Mouse (Mus musculus) lung, embryonic 15.5 days (tissue): ENCODE measurements around the gene Slc16a2. TPM values are rescaled to one million over a fixed set of nuclear protein-coding genes. Genes with fewer than 3 reads are reported as not detected.

Experiments
- ATAC-seq: fragments of 200-750 bp; cut with Nextera tagmentation; 2 replicates; pipeline ENCODE4 v1.8.0; 2017; ENCODE audit warnings: moderate number of reproducible peaks, borderline replicate concordance; ENCODE audit not compliant: low FRiP score, low TSS enrichment; ENCODE audit errors: extremely low read depth
- H3K27ac ChIP-seq: fragments of 300-500 bp; sonication (generic); 2 replicates; pipeline ENCODE4 v1.5.1; 2015; ENCODE audit warnings: moderate library complexity, mild to moderate bottlenecking, inconsistent platforms
- H3K27me3 ChIP-seq: fragments of 300-500 bp; sonication (generic); 2 replicates; pipeline ENCODE4 v1.6.1; 2015; ENCODE audit warnings: inconsistent platforms
- H3K36me3 ChIP-seq: fragments of 300-500 bp; sonication (generic); 2 replicates; pipeline ENCODE4 v1.6.1; 2015; ENCODE audit warnings: inconsistent platforms
- H3K4me1 ChIP-seq: fragments of 300-500 bp; sonication (generic); 2 replicates; pipeline ENCODE4 v1.6.1; 2015; ENCODE audit warnings: inconsistent platforms
- H3K4me2 ChIP-seq: fragments of 300-500 bp; sonication (generic); 2 replicates; pipeline ENCODE4 v1.6.1; 2015; ENCODE audit warnings: inconsistent platforms, mild to moderate bottlenecking, moderate library complexity
- H3K4me3 ChIP-seq: fragments of 300-500 bp; sonication (generic); 2 replicates; pipeline ENCODE4 v1.5.1; 2015; ENCODE audit warnings: mild to moderate bottlenecking, inconsistent platforms
- H3K9ac ChIP-seq: fragments of 300-500 bp; sonication (generic); 2 replicates; pipeline ENCODE4 v1.6.1; 2015; ENCODE audit warnings: inconsistent platforms
- H3K9me3 ChIP-seq: fragments of 300-500 bp; sonication (generic); 2 replicates; pipeline ENCODE4 v1.6.1; 2016; ENCODE audit warnings: inconsistent platforms
- WGBS: fragments of 180-500 bp; shearing (Covaris S2); methylation state at CpG from one replicate; pipeline ENCODE4 v1.1.7; 2015; 5-methylcytosine and 5-hydroxymethylcytosine counted together
- polyA plus RNA-seq: library from polyadenylated mRNA; unstranded; fragments of >200 nt; fragmentation: Nextera tagmentation; extraction: Ambion mirVana; gene quantifications from 2 replicates; pipeline ENCODE4 v1.2.1, GENCODE M21; 2015

Gene Slc16a2
- polyA plus RNA-seq, 1 experiment from 2014 or later = 15.8 TPM

DNA sequence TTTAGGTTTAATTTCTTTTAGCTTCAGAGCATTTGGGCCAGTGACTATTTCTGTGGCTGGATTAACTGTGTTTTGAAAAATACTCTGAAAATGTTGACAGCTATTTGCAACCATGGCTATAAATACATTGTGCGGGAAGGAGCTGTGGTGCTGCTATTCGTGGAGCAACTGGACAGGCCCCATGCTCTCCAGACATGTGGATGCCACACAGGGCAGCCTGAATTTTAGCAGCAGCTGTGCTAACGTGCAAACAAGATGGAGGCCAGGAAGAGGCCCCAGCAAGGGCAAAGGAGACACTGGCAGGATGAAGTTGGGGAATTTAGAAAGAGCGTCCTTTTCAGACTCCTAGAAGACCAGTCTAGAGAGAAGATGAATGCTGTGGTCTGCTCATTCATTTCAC, 15.4 kb downstream of the Slc16a2 start:
- Histone ChIP-seq H3K4me2 (no peak overlapping the region), H3K36me3 (no peaks in the 10 kb centered on the region), H3K9me3 (no peaks in the 10 kb centered on the region), H3K4me3 (no peak overlapping the region), H3K9ac (no peak overlapping the region), H3K27ac (no peak overlapping the region), H3K4me1 (no peaks in the 10 kb centered on the region), H3K27me3 (peaks cover 36% of the 10 kb centered on the region)
- WGBS = 40% methylated on average over 4 of the region's 4 CpGs
- no peak for ATAC-seq

GRCm38 (mm10) chrX:103796961-103797360, 24.8 kb downstream of the Slc16a2 start:
- H3K27ac ChIP-seq = no peak overlapping the region
- H3K27me3 ChIP-seq = peaks cover 42% of the 10 kb centered on the region; the same call in 1 of the 2 replicates
- no peaks in the 10 kb centered on the region for H3K36me3 ChIP-seq
- 92% methylated on average over 1 of the region's 1 CpGs for WGBS
- no peak overlapping the region for H3K9ac ChIP-seq
- no peak overlapping the region for H3K4me2 ChIP-seq
- ATAC-seq = no peak
- H3K4me3 ChIP-seq = no peak overlapping the region
- no peaks in the 10 kb centered on the region for H3K9me3 ChIP-seq
- no peaks in the 10 kb centered on the region for H3K4me1 ChIP-seq

DNA sequence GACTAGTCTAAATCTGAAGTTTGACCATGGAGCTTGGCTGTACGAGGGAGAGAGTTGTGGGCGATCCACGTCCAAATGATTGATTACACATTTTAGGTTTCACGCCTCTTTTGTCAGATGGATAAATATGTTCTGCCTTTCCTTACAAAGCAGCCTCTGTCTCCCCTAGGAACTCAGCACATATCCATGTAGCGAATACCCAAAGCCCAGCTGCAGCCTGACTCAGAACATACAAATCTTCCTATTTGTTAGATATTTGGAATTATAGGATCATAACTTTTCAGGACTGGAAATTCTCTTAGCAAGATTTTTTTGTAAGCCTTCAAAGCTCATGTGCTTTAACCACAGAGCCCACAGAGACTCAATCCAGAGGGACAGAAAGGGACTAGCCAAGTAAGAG, 26.3 kb downstream of the Slc16a2 start:
- WGBS = 74% methylated on average over 5 of the region's 5 CpGs
- ATAC-seq = no peak
- H3K4me2 ChIP-seq = no peak overlapping the region

DNA sequence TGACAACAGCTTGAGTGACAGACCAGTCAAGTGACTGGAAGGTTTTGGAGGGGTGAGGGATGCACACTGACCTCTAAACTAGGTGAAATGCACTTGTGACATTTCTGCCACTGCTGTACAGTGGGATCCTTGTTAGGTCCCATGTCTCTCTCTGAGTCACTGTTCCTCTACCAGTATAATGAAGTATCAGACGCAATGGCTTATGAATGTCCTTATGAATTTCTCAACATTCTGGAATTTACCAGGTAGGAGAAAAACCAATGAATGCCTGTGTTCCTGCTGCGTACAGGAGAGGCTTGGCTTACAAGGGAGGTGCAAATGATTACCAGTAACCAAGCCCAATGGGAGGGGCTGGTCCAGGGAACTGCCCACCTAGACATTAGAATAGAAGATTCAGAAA, 30.5 kb downstream of the Slc16a2 start:
- no peak overlapping the region for H3K4me3 ChIP-seq
- no peaks in the 10 kb centered on the region for H3K9me3 ChIP-seq
- no peak overlapping the region for H3K4me2 ChIP-seq
- H3K9ac ChIP-seq = no peak overlapping the region
- no peaks in the 10 kb centered on the region for H3K36me3 ChIP-seq
- ATAC-seq = no peak
- peaks cover 39% of the 10 kb centered on the region for H3K27me3 ChIP-seq
- no peak overlapping the region for H3K27ac ChIP-seq
- 78% methylated on average over 2 of the region's 2 CpGs for WGBS
- H3K4me1 ChIP-seq = no peaks in the 10 kb centered on the region

More for the DNA sequence above, 26.3 kb downstream of the Slc16a2 start:
- no peaks in the 10 kb centered on the region for H3K9me3 ChIP-seq
- H3K4me3 ChIP-seq = no peak overlapping the region
- H3K27me3 ChIP-seq = peaks cover 49% of the 10 kb centered on the region; the same call in 1 of the 2 replicates
- H3K36me3 ChIP-seq = no peaks in the 10 kb centered on the region
- H3K27ac ChIP-seq = no peak overlapping the region
- no peaks in the 10 kb centered on the region for H3K4me1 ChIP-seq
- no peak overlapping the region for H3K9ac ChIP-seq

- Histone ChIP-seq H3K4me2 (no peak overlapping the region), H3K4me3 (no peak overlapping the region), H3K27me3 (peaks cover 24% of the 10 kb centered on the region), H3K9me3 (no peaks in the 10 kb centered on the region), H3K4me1 (no peaks in the 10 kb centered on the region), H3K9ac (no peak overlapping the region), H3K36me3 (no peaks in the 10 kb centered on the region), H3K27ac (no peak overlapping the region)
- WGBS = 67% methylated on average over 2 of the region's 2 CpGs
- ATAC-seq = no peak
These were observed 36.1 kb downstream of the Slc16a2 start for GRCm38 (mm10) chrX:103785681-103786080.

DNA sequence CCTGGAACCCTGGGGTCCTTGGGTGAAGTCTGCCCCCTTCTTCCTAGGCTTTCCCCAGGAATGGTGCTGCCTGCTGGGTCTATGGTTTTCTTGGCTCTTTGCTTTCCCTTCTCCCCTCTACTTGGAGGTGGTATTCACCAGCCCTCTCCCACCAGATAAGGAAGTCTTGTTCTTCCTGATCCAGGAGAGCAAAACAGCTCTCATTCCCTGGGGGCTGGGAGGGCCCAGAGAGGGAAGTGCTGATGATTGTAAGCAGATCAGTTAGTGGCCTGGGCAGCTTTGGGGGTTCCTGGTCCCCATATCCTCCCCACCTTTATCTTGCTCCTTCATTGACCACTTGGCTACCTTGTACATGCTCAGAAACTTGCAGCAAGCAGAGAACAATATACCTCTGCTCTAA, 45.4 kb downstream of the Slc16a2 start:
- no peak overlapping the region for H3K4me2 ChIP-seq
- no peak overlapping the region for H3K9ac ChIP-seq
- peaks cover 29% of the 10 kb centered on the region for H3K27me3 ChIP-seq
- H3K9me3 ChIP-seq = no peaks in the 10 kb centered on the region
- H3K27ac ChIP-seq = no peak overlapping the region
- H3K4me1 ChIP-seq = no peaks in the 10 kb centered on the region
- no peaks in the 10 kb centered on the region for H3K36me3 ChIP-seq
- no peak for ATAC-seq
- no peak overlapping the region for H3K4me3 ChIP-seq

GRCm38 (mm10) chrX:103746197-103746596, 75.6 kb downstream of the Slc16a2 start:
- Histone ChIP-seq H3K4me2 (no peak overlapping the region), H3K4me1 (no peaks in the 10 kb centered on the region), H3K27ac (no peak overlapping the region), H3K4me3 (no peak overlapping the region), H3K9ac (no peak overlapping the region), H3K27me3 (peaks cover 20% of the 10 kb centered on the region; the same call in 1 of the 2 replicates), H3K9me3 (no peaks in the 10 kb centered on the region), H3K36me3 (no peaks in the 10 kb centered on the region)
- 83% methylated on average over 1 of the region's 1 CpGs for WGBS
- no peak for ATAC-seq

DNA sequence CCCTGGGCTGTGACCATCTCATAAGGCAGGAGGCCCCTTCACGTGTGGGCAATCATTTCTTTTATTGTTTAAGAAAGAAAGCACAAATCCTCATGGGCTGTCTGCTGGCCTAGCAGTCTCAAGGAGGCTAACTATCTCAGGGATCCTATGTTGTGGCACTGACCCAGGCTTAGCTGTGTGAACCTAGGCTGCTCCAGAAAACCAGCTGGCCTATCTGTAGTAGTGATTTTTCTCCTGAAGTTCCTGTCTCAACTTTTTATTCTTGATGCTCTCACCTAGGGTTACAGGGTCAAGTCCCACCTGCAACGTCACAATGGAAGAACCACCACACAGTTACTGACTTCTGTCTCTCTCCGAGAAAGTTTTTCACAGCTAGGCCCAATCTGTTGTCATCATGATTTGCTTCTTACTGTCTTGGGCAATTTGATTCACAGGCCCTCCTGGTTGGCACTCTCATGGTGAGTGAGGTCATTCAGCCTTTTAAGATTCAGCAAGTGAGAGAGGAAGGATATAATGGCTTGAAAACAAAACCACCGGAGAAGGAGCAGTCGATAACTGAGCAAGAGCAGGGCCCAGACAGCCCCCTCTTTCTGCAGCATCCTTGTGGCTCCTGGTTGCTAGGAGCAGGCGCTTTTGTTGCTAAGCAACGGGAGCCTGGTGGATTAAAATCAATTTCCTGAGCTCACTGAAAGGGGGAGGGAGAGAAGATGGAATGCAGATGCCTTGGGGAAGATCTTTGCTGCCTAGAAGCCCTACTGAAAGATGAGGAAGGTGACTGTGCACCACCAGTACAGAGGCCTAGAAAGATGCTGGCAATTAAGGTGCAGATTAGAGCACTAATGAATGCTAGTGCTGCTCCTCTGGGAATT, 77.4 kb downstream of the Slc16a2 start:
- ATAC-seq = no peak
- Histone ChIP-seq H3K4me2 (no peak overlapping the region), H3K4me1 (no peaks in the 10 kb centered on the region), H3K4me3 (no peak overlapping the region), H3K9ac (no peak overlapping the region), H3K27me3 (peaks cover 36% of the 10 kb centered on the region; the same call in 1 of the 2 replicates), H3K27ac (no peak overlapping the region), H3K9me3 (no peaks in the 10 kb centered on the region), H3K36me3 (no peaks in the 10 kb centered on the region)
- WGBS = 54% methylated on average over 7 of the region's 7 CpGs

GRCm38 (mm10) chrX:103742057-103742315, 79.8 kb downstream of the Slc16a2 start:
- H3K27me3 ChIP-seq = peaks cover 48% of the 10 kb centered on the region

GRCm38 (mm10) chrX:103741215-103742056, 80.3 kb downstream of the Slc16a2 start:
- 38% methylated on average over 7 of the region's 13 CpGs for WGBS
- Histone ChIP-seq H3K9ac (no peak overlapping the region), H3K36me3 (no peaks in the 10 kb centered on the region), H3K4me2 (no peak overlapping the region), H3K4me1 (no peaks in the 10 kb centered on the region), H3K27ac (peak overlapping the region; percentile 33; the same call in 1 of the 2 replicates), H3K4me3 (no peak overlapping the region), H3K27me3 (peaks cover 44% of the 10 kb centered on the region), H3K9me3 (no peaks in the 10 kb centered on the region)
- ATAC-seq = no peak

More at GRCm38 (mm10) chrX:103742057-103742315, 79.8 kb downstream of the Slc16a2 start:
- Histone ChIP-seq H3K4me2 (no peak overlapping the region), H3K4me1 (no peaks in the 10 kb centered on the region), H3K4me3 (no peak overlapping the region), H3K27ac (peak overlapping the region; percentile 33; the same call in 1 of the 2 replicates), H3K9me3 (no peaks in the 10 kb centered on the region), H3K9ac (no peak overlapping the region), H3K36me3 (no peaks in the 10 kb centered on the region)
- ATAC-seq = no peak
- WGBS = 79% methylated on average over 2 of the region's 2 CpGs

DNA sequence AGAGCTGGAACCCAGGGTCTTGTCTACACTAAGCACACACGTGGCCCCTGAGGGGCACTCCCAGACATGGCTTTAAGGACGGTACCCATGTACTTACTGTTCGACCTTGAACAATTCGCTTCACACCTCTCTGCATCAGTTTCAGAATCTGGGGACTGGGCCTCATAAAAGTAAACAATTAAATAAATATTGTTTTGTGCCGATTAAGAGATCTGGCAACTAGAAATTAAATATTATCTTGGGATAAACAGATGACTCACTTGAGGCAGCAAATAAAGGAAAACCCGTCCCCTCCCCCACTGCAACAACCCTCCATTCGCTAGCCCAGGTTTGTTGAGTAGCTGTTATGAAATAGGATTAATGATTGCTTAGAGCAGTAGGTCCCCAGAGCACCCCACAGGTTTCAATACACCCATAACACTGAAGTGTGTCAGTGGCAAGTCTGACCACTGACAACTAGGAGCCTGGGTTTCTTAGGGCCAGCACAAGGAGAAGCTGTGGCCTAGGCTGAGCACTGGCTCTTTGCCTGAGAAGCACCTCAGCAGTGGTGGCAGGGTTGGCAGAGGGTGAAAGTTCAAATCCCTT, 87.7 kb downstream of the Slc16a2 start:
- no peak overlapping the region for H3K4me3 ChIP-seq
- H3K36me3 ChIP-seq = no peaks in the 10 kb centered on the region
- no peak overlapping the region for H3K27ac ChIP-seq
- H3K9me3 ChIP-seq = no peaks in the 10 kb centered on the region
- ATAC-seq = no peak
- H3K4me1 ChIP-seq = no peaks in the 10 kb centered on the region
- H3K4me2 ChIP-seq = no peak overlapping the region
- 59% methylated on average over 7 of the region's 7 CpGs for WGBS
- H3K9ac ChIP-seq = no peak overlapping the region
- peaks cover 45% of the 10 kb centered on the region for H3K27me3 ChIP-seq

DNA sequence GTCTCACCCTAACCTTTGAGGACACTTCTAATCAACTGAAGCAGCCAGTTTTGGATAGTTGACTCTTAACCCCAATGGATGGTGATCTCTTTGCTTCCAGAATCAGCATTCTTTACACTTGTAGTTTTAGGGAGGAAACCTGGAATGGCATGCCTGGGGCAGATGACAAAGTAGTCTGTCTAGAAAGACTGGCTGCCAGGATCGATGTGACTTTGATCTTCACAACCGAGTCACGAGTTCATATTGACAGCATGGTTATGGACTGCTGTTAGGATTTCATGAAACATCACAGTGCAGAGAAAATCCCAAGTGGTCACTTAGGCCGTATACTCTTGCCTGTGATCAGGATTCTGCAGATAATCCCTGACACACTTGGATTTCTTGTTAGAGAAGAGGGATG, 88.7 kb downstream of the Slc16a2 start:
- ATAC-seq = no peak
- Histone ChIP-seq H3K4me3 (no peak overlapping the region), H3K4me1 (no peaks in the 10 kb centered on the region), H3K9ac (no peak overlapping the region), H3K27ac (no peak overlapping the region), H3K27me3 (peaks cover 38% of the 10 kb centered on the region), H3K4me2 (no peak overlapping the region), H3K9me3 (no peaks in the 10 kb centered on the region), H3K36me3 (no peaks in the 10 kb centered on the region)
- 79% methylated on average over 4 of the region's 4 CpGs for WGBS
